Mouse (Mus musculus) cortical plate, adult 2 months (tissue): ENCODE measurements at regions not wholly inside any gene's neighbourhood (a gene's known extent, or its start where the extent isn't known, plus 50 kb on each side); places are given as distances from the start of the nearest gene placed in this dataset.

Source experiments
- H3K27ac ChIP-seq: fragments of 200-500 bp; 2 replicates; pipeline ENCODE4 v1.5.1; 2012; ENCODE audit warnings: low read length, control low read depth, inconsistent platforms; ENCODE audit not compliant: insufficient read depth
- H3K4me1 ChIP-seq: fragments of 200-500 bp; 2 replicates; pipeline ENCODE4 v1.6.1; 2011; ENCODE audit warnings: low read length; ENCODE audit not compliant: control insufficient read depth, insufficient read depth
- H3K4me3 ChIP-seq: fragments of 200-500 bp; 2 replicates; pipeline ENCODE4 v1.5.1; 2011; ENCODE audit warnings: mild to moderate bottlenecking, low read length, control low read depth; ENCODE audit not compliant: insufficient read depth
- CTCF ChIP-seq: fragments of 200-500 bp; IDR thresholded peaks from 2 replicates; pipeline ENCODE4 v1.5.1; 2011; ENCODE audit warnings: mild to moderate bottlenecking, control low read depth, low read length; ENCODE audit not compliant: insufficient read depth; ENCODE audit errors: extremely low read depth
- POLR2A ChIP-seq: fragments of 200-500 bp; IDR thresholded peaks from 2 replicates; pipeline ENCODE4 v1.6.1; 2011; ENCODE audit warnings: mild to moderate bottlenecking, low read length, control low read depth; ENCODE audit not compliant: insufficient read depth; ENCODE audit errors: extremely low read depth

GRCm38 (mm10) chr12:45519554-45519953 is 445.0 kb upstream of the Stxbp6 start:
- TF ChIP-seq POLR2A (no peak), CTCF (no peak)
- Histone ChIP-seq H3K27ac (no peak overlapping the region), H3K4me1 (no peaks in the 10 kb centered on the region), H3K4me3 (no peak overlapping the region)

- TF ChIP-seq CTCF (no peak), POLR2A (no peak)
- no peaks in the 10 kb centered on the region for H3K4me1 ChIP-seq
- H3K4me3 ChIP-seq: no peak overlapping the region
- no peak overlapping the region for H3K27ac ChIP-seq
These were observed 439.9 kb upstream of the Stxbp6 start for GRCm38 (mm10) chr12:45514459-45514858.

GRCm38 (mm10) chr12:45507400-45507982 is 433.0 kb upstream of the Stxbp6 start:
- Histone ChIP-seq H3K4me3 (no peak overlapping the region), H3K27ac (no peak overlapping the region), H3K4me1 (no peaks in the 10 kb centered on the region)
- no peak for TF ChIP-seq POLR2A
- no peak for TF ChIP-seq CTCF

- Histone ChIP-seq H3K4me1 (no peaks in the 10 kb centered on the region), H3K4me3 (no peak overlapping the region), H3K27ac (no peak overlapping the region)
- TF ChIP-seq CTCF (no peak), POLR2A (no peak)
These were observed 425.3 kb upstream of the Stxbp6 start for GRCm38 (mm10) chr12:45499834-45500233.

GRCm38 (mm10) chr12:45498230-45498629 is 423.7 kb upstream of the Stxbp6 start:
- H3K4me1 ChIP-seq: no peaks in the 10 kb centered on the region
- no peak overlapping the region for H3K4me3 ChIP-seq
- no peak overlapping the region for H3K27ac ChIP-seq
- TF ChIP-seq POLR2A: no peak
- TF ChIP-seq CTCF: no peak

- no peak overlapping the region for H3K4me3 ChIP-seq
- H3K4me1 ChIP-seq: no peaks in the 10 kb centered on the region
- no peak for TF ChIP-seq POLR2A
- 0 out of 2 replicates have a peak, but pooled peaks have one; percentile 3 for TF ChIP-seq CTCF
- no peak overlapping the region for H3K27ac ChIP-seq
These were observed 414.5 kb upstream of the Stxbp6 start for GRCm38 (mm10) chr12:45489029-45489428.

- no peak for TF ChIP-seq CTCF
- TF ChIP-seq POLR2A: no peak
- Histone ChIP-seq H3K4me3 (no peak overlapping the region), H3K27ac (no peak overlapping the region), H3K4me1 (no peaks in the 10 kb centered on the region)
These were observed 402.4 kb upstream of the Stxbp6 start for GRCm38 (mm10) chr12:45476881-45477280.

GRCm38 (mm10) chr12:45468093-45468492 is 393.6 kb upstream of the Stxbp6 start:
- no peak overlapping the region for H3K27ac ChIP-seq
- TF ChIP-seq CTCF: no peak
- no peak for TF ChIP-seq POLR2A

GRCm38 (mm10) chr12:45467058-45467457 is 392.5 kb upstream of the Stxbp6 start:
- no peak overlapping the region for H3K4me3 ChIP-seq
- H3K4me1 ChIP-seq: no peaks in the 10 kb centered on the region
- TF ChIP-seq CTCF (no peak), POLR2A (no peak)
- H3K27ac ChIP-seq: no peak overlapping the region

More at GRCm38 (mm10) chr12:45468093-45468492, 393.6 kb upstream of the Stxbp6 start:
- no peak overlapping the region for H3K4me3 ChIP-seq
- H3K4me1 ChIP-seq: no peaks in the 10 kb centered on the region

- no peak overlapping the region for H3K27ac ChIP-seq
- H3K4me1 ChIP-seq: no peaks in the 10 kb centered on the region
- TF ChIP-seq POLR2A (no peak), CTCF (peak; percentile 88)
- H3K4me3 ChIP-seq: no peak overlapping the region
These were observed 391.6 kb upstream of the Stxbp6 start for GRCm38 (mm10) chr12:45466066-45466465.
